Mouse (Mus musculus) heart, adult 8-10 months (tissue): ENCODE results near the gene Vmn1r158. TPM values are rescaled to one million over a fixed set of nuclear protein-coding genes. Genes with fewer than 3 reads are reported as not detected.
"Not testable (repeated sequence)": the region's sequence is repeated elsewhere in the genome, so short reads cannot be mapped to it uniquely, and the experiment has no call there.

Experiments
- DNase-seq: peaks from one replicate; pipeline ENCODE4 v3.0.0; 2022; ENCODE audit warnings: low spot score
- total RNA-seq, 4 experiments: library from RNA; stranded (reverse); gene quantifications; 2 replicates each; pipeline ENCODE4 v1.2.4; 2022

Gene Vmn1r158
- not detected for total RNA-seq

DNA sequence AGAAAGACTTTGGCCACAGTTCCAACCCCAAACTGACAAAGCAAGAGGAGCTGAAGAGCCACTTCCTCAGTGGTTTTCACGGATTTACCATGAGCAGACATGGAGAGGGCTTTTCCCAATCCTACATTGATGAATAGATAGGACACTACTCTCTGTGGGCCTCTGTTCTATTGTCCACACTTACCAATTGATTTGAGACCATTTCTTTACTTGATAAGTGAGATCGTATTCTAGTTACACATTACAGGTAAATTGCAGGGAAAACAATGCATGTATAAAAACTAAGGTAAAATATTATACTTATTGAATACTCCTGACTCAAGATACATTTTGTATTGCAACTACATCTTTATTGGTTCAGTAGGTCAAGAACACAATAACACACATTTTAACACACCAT, at the start of gene Vmn1r158:
Gene Vmn1r158, minus strand, starts transcription at position 101 of the 400 bp plus-strand sequence.
- DNase-seq: not testable (repeated sequence)

DNA sequence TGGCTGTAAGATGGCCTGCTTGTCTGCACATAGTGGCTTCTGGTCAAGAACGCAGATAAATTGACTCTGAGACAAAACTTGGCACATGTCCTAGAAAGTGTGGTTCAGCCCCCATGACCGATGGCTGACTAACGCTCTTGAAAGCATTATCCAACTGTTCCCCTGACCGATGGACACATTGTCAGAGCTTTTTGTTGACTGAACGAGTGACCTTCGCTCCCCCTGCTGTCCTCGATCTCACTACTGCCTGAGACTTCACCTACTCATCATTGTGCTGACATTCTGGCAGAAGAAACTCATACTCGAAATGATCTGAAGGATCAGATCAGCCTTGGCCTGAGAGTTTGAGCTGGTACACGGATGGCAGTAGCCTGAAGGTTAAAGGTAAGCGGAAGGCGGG, 14.6 kb downstream of the Vmn1r158 start:
- not testable (repeated sequence) for DNase-seq

DNA sequence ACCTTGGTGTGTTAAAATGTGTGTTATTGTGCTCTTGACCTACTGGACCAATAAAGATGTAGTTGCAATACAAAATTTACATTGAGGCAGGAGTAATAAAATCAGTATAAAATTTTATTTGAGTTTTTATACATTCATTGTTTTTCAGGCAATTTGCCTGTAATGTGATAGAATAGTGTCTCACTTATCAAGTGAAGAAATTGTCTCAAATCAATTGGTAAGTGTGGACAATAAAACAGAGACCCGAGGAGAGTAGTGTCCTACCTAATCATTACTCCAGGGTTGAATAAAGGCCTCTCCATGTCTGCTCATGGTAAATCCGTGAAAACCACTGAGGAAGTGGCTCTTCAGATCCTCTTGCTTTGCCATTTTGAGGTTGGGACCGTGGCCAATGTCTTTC, 29.2 kb downstream of the Vmn1r158 start, which contains the start of gene Vmn1r157:
Gene Vmn1r157, plus strand, starts transcription at position 301 of the 400 bp plus-strand sequence.
- DNase-seq: not testable (repeated sequence)

Other genes with a start within 250 kb of the Vmn1r158 start
- not detected for gene Gm4201, start 225.4 kb downstream of the Vmn1r158 start, total RNA-seq
- not detected for gene Gm4565, start 202.7 kb downstream of the Vmn1r158 start, total RNA-seq
- gene Vmn1r155, start 132.8 kb downstream of the Vmn1r158 start, total RNA-seq: not detected
- not detected for gene Gm8693, start 98.5 kb downstream of the Vmn1r158 start, total RNA-seq
- gene Gm4567, start 71.1 kb downstream of the Vmn1r158 start, total RNA-seq: not detected
- gene Vmn1r157, start 29.1 kb downstream of the Vmn1r158 start, total RNA-seq: not detected
- gene Vmn1r159, start 52.8 kb upstream of the Vmn1r158 start, total RNA-seq: not detected
- not detected for gene Vmn1r160, start 80.4 kb upstream of the Vmn1r158 start, total RNA-seq
- gene Gm4214, start 193.9 kb upstream of the Vmn1r158 start, total RNA-seq: not detected
- not detected for gene Gm4216, start 229.1 kb upstream of the Vmn1r158 start, total RNA-seq